ENCODE assay signal across 22 mouse cellular contexts in the genomic region with DNA sequence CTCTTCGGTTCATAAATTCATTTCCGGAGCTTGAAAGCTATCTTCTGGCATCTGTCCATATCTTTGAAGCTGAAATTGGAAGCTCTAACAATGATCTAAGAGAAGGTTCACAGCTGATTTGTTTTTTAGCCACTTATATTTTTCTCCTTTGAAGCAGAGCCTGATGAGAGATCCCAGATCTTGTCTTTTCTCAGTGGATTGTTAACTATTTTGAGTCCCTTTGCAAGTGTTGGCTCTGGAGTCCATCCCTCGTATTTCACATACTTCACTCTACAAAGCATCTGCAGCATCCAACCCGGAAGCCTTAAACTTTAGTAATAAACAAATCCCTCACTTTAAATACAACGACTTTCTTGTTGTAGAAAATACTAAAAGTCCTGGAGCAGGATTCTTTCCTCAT.
"Had no signal": no experiment of that assay in that cellular context is flagged by ENCODE, and none has a peak within 500 bp of the region (broad histone marks: within the 10 kb centered on the region; RNA-seq: fewer than 3 reads in every experiment).

No protein-coding gene starts in this region.

- H3K9me3 ChIP-seq: heart, embryonic 13.5 days; heart, embryonic 15.5 days; hindbrain, embryonic 13.5 days; hindbrain, embryonic 15.5 days; limb, embryonic 10.5 days; limb, embryonic 12.5 days had no signal

- H3K4me3 ChIP-seq: heart, adult 2 months; heart, embryonic 13.5 days; heart, embryonic 15.5 days; hindbrain, embryonic 13.5 days; hindbrain, embryonic 15.5 days; left cerebral cortex, adult 2 months; limb, embryonic 10.5 days; limb, embryonic 12.5 days had no signal

- ATAC-seq: forebrain, postnatal 0 days; hindbrain, postnatal 0 days; intestine, embryonic 16.5 days had no signal

- H3K4me2 ChIP-seq: heart, embryonic 11.5 days; heart, embryonic 13.5 days; heart, embryonic 15.5 days; hindbrain, embryonic 13.5 days; hindbrain, embryonic 15.5 days; limb, embryonic 12.5 days had no signal

- H3K27ac ChIP-seq: heart, adult 2 months; heart, embryonic 13.5 days; heart, embryonic 15.5 days; hindbrain, embryonic 13.5 days; hindbrain, embryonic 15.5 days; hindbrain, postnatal 0 days; left cerebral cortex, adult 2 months; limb, embryonic 10.5 days; limb, embryonic 12.5 days had no signal

- DNase-seq: forebrain, postnatal 0 days; gastrocnemius, postnatal 14 days; gastrocnemius, postnatal 36 days; heart, adult 11 months; heart, adult 2 months; heart, postnatal 14 days; heart, postnatal 36 days; kidney, adult 11 months; kidney, adult 2 months; kidney, postnatal 14 days; kidney, postnatal 36 days; liver had no signal

- H3K9ac ChIP-seq: forebrain, postnatal 0 days; heart, embryonic 13.5 days; heart, embryonic 15.5 days; hindbrain, embryonic 13.5 days; hindbrain, embryonic 15.5 days; limb, embryonic 12.5 days had no signal

- H3K27me3 ChIP-seq: heart, embryonic 13.5 days; heart, embryonic 15.5 days; hindbrain, embryonic 13.5 days; hindbrain, embryonic 15.5 days; limb, embryonic 12.5 days had no signal

- H3K4me1 ChIP-seq: heart, embryonic 13.5 days; heart, embryonic 15.5 days; hindbrain, embryonic 13.5 days; hindbrain, embryonic 15.5 days had no signal

- H3K36me3 ChIP-seq: heart, embryonic 13.5 days; heart, embryonic 15.5 days; hindbrain, embryonic 13.5 days; hindbrain, embryonic 15.5 days; limb, embryonic 10.5 days; limb, embryonic 12.5 days had no signal
